Mouse (Mus musculus): Measurements from ENCODE around the gene Yipf7.

The Yipf7 gene

GRCm38 (mm10) chr5:69542489-69542888 is at the start of gene Yipf7:
TSS of gene Yipf7 (minus strand) at chr5:69542648.
- 27% methylated on average over 4 of the region's 4 CpGs for WGBS

DNA sequence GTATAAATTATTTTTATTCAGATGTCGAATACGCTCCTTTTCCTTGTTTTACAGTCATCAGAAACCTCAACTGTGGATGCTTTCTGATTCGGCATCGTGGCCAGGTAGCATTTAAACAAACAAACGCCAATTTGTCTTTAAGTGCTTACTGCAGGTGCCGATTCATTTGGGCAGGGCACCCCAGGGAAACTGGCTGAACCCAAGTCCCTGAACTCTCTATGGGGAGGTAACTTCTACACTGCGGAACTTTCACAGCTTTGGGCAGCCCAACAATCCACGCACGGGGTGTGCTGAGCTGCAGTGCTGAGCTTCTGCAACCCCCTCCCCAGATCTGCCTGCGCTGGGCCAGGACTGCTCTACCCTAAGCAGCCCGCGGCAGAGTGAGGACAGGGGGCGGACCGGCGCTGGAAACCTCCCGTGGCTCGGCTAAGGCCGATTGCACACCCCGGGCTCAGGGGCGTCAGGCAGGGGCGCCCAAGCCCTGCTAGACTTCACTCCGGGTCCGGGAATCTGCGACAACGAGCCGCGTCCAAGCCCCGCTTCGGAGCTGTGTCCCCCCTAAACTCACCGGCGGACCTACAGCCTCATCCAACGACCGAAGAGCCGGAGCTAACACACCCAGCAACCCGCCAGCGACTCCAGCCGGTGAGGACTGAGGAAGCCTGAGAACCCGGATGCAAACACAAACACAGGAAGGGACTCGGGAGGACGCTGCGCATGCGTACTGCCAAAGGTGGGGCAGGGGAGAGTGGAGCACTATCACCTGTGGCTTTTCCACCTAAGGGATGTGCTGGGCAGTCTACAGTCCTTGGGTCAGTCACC is 49.4 kb upstream of the Yipf7 start, which contains the start of gene Gnpda2:
Gene Gnpda2 (minus strand): TSS at position 701 of the 822 bp plus-strand sequence.
- under 1% methylated on average over 42 of the region's 42 CpGs for WGBS

DNA sequence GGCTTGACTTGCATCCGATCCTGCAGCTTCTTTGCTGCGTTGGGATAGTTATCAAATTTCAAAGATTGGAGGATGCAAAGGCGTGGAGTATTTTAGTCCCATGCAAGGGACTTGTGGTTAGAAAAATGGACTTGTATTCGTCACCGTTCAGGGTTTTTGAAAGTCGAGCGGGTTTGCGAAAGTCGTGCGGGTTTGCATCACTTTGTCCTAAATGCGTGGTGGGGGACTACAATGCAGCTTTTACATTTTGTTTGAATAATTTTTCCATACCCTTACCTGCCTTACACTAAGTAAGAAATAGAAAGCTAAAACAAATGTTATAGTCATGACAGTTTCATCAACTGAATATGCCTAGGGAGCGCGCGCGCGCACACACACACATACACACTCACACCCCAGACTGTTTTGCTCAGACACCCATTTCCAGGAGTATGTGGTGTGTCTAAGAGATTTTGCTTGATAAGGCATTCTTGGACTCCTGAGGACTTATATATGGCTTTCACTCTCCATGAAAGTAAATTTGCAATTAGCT is 15.0 kb upstream of the Yipf7 start:
- WGBS = 6% methylated on average over 16 of the region's 16 CpGs

GRCm38 (mm10) chr5:69556628-69557403 is 14.4 kb upstream of the Yipf7 start, which contains the start of gene Guf1:
TSS of gene Guf1 (plus strand) at chr5:69556923.
- under 1% methylated on average over 72 of the region's 72 CpGs for WGBS

GRCm38 (mm10) chr5:69541680-69542079 is 768 bp downstream of the Yipf7 start:
- WGBS = 46% methylated on average over 1 of the region's 1 CpGs

GRCm38 (mm10) chr5:69522064-69522463 is 20.4 kb downstream of the Yipf7 start:
- 76% methylated on average over 5 of the region's 5 CpGs for WGBS

DNA sequence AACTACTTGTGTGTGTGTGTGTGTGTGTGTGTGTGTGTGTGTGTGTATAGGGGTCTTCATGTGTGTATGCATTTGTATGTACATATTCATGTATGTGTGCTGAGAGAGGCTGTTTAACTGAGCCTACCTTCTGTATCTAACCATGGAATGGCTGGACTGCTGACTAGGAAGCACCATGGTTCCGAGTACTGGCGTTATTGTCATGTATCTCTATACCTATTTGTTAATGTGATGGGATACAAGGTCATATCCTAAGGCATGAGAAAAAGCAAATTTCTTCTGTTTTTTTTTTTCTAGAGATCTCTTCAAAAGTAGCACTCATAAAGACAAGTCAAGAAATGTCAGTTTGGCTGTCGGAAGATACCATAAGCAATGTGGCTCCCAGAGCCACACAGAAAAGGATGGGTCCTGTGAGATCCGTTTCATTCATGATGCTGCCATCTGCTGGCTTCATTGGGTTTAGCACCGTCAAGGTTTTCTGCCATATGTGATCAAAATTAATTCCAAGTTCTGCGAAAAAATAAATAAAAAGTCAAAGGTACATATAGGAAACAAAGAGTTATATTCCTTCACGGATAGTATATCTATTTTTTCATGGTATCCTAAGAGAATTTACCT is 21.7 kb downstream of the Yipf7 start:
- 32% methylated on average over 7 of the region's 7 CpGs for WGBS

- 81% methylated on average over 4 of the region's 4 CpGs for WGBS
Observed at GRCm38 (mm10) chr5:69512203-69512602, 30.2 kb downstream of the Yipf7 start.

DNA sequence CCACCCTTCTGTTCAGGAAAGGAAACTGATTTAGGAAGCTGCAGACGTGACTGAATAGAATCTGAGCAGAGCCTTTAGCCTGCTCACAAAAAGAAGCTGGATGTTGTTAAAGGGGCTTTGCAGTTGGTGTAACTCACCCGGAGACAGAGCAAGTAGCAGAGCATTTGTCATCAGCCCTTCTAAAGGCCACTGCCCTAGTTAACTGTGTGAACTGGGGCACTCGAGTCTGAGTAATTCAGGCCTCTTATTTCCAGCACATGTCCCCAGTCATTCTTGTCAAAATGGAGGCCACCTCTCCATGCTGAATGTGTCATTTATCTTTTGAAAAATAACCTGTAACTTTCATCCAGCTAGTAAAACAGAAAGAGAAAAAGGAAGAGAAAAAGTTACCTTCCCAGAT is 30.8 kb downstream of the Yipf7 start:
- 59% methylated on average over 3 of the region's 3 CpGs for WGBS

DNA sequence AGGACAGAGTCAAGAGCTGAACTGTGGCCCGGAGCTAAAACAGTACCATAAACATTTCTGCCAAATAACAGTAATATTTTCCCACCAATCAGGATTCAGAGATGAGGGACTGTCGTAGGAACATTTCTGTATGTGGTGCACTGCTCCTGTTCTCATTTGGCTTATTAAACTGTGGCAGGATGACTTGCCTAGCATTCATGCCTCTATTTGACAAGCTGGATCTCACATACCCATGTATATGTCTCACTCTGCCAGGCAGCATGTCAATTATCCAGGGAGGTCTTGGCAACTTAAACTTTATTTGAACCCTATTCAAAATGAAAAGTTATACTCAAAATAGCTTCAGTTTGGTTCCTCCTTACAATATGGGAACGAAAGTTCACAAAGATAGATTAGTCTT is 35.4 kb downstream of the Yipf7 start:
- whole genome bisulfite sequencing = 75% methylated on average over 3 of the region's 3 CpGs

GRCm38 (mm10) chr5:69467520-69467919 is 74.9 kb downstream of the Yipf7 start:
- 70% methylated on average over 1 of the region's 1 CpGs for WGBS

All from cerebral cortex, adult 2 months (tissue).